Mouse (Mus musculus) thymus, adult 18-20 months (tissue): Measurements from ENCODE around the gene Il7r.

Experiments used
- DNase-seq, 2 experiments: peaks; one replicate each; pipeline ENCODE4 v3.0.0; 2022; ENCODE audit warnings: mixed read lengths in 2 of 2

Il7r gene

GRCm38 (mm10) chr15:9471053-9471685 lies 58.8 kb downstream of the Il7r start:
- DNase-seq = no peak

- no peak for DNase-seq
These were observed 65.9 kb downstream of the Il7r start for GRCm38 (mm10) chr15:9464039-9464438.

- DNase-seq = no peak
These were observed 66.4 kb downstream of the Il7r start for GRCm38 (mm10) chr15:9463521-9464027.
